Mouse (Mus musculus): Measurements from ENCODE around the gene Ret.

Gene Ret

DNA sequence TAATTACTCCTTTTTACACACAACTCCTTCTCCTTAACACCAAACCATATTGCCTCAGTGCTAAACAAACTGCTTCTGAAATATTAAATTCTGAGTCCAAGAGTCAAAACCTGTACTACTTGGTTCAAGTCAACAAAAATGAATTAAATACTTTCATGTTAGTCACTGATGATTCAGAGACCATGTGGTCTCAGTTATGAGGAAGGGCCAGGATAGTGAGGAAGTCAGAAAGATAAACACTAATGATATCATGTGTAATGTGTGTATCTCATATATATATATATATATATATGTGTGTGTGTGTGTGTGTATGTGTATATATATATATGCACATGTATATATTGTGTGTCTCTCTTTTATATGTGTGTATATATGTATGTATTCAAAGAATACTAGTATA, 70.9 kb downstream of the Ret start:
- no peak for DNase-seq (ENCODE audit: low read depth in 2 of 2, low spot score in 2 of 2)

DNA sequence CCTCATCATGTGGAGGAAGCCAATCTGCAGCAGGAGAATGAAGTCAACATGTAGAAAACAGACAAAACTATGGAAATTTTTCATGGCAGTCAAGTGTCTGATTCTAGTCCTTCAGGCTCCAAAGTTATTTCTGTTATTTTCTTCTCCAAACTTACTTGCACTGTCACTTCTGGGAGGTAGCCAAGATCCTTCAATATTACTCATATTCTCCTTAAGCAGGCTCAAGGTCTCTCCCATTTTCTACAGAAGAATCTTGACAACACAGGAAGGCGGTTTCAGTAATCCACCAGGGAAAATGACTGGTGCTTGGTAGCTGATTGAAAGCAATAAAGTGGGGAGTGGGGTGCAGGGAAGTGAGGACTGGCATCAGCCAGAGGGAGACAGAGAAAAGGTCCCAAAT, 74.8 kb downstream of the Ret start:
- DNase-seq (ENCODE audit: low read depth in 2 of 2, low spot score in 2 of 2), result no peak

DNA sequence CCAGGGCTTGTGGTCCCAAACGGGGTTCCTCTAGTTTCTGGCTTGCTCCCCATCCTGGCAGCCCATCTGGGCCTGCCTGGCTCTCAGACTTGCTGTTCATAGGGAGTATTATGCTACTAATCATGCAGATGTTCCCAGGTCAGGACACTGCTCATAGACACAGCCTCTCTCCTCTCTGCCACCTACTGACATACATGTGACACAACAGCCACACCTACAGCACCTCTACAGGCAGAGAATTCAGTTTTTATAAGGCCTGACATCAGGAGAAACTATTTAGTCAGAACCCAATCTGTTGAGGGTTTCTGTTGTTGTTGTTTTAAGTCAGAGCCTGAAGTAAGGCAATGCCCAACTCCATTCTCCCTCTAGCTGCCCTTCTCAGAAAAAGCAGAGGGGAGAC, 85.7 kb downstream of the Ret start:
- no peak for DNase-seq (ENCODE audit: low read depth in 2 of 2, low spot score in 2 of 2)
